Mouse (Mus musculus): Measurements from ENCODE around the gene Rangrf. TPM values are rescaled to one million over a fixed set of nuclear protein-coding genes. Genes with fewer than 3 reads are reported as not detected.

Rangrf gene
- polyA plus RNA-seq, 1 experiment: 29.7 TPM

DNA sequence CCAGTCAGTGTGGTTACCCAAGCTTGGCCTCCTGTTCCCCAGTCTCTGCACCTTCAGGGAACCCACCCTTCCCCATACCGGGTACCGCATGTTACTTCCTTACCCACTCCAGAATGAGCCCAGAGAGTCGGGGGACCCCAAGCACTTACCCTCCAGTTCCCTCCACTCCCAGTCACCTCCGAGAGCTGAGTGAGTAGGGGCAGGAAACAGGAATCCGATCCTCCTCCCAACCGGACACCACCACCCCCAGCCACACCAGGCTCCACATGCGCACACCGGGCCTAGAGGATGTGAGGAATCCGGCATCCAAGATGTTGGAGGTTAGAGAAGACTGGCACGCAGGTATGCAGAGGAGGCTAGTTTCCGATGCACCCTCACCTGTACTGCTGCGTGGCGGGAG is 18.3 kb downstream of the Rangrf start:
- Histone ChIP-seq H3K4me1 (ENCODE audit: control insufficient read depth, insufficient read depth, insufficient read length, low read length) (peaks cover 8% of the 10 kb centered on the region), H3K27ac (ENCODE audit: insufficient read depth, low read depth, low read length) (peak overlapping the region; percentile 38), H3K36me3 (ENCODE audit: control insufficient read depth, insufficient read depth, low read length) (no peaks in the 10 kb centered on the region), H3K27me3 (ENCODE audit: control insufficient read depth, insufficient read depth, low read length) (peaks cover 12% of the 10 kb centered on the region; the same call in 1 of the 2 replicates), H3K4me3 (ENCODE audit: low read depth, low read length) (peak overlapping the region; percentile 56)
- WGBS: 54% methylated on average over 13 of the region's 13 CpGs
- TF ChIP-seq POLR2A (IDR thresholded peaks at IDR 0.05; ENCODE audit: low read depth, low read length) (no peak), CTCF (IDR thresholded peaks at IDR 0.05; ENCODE audit: extremely low read depth, insufficient read length, insufficient replicate concordance, low read depth, low read length) (no peak)

DNA sequence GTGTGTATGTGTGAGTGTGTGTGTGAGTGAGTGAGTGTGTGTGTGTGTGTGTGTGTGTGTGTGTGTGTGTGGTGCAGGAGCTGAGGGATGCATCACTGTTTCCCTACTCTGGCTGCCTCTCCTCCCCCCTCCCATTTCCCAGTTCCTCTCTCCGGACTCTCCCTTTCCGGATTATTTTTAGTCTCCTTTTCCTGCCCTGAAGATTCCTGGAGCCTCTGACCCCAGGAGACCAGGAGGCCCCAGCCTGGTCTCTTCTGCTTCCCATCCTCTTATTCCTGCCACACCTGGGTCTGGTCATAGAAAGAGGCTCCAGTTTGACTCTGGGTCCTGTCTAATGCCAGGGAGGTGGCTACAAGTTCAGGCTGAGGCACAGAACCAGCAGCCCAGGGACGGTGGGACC is 18.9 kb downstream of the Rangrf start:
- peak overlapping the region; percentile 56 for H3K4me3 ChIP-seq (ENCODE audit: low read depth, low read length)
- WGBS: 64% methylated on average over 3 of the region's 3 CpGs

DNA sequence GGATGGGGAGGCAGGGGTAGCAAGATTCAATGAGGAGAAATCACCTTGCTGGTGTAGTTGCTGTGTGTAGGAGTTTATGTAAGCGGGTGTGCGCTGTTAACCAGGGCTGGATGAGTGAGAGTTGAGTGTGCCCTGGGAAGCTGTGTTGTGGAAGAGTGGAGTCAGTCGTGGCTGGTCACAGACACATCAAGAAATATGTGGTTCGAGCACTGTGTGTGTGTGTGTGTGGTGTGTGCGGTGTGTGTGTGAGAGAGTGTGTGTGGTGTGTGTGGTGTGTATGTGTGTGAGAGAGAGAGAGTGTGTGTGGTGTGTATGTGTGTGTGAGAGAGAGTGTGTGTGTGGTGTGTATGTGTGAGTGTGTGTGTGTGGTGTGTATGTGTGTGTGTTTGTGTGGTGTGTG is 19.5 kb downstream of the Rangrf start:
- H3K27me3 ChIP-seq (ENCODE audit: control insufficient read depth, insufficient read depth, low read length): peaks cover 12% of the 10 kb centered on the region; the same call in 1 of the 2 replicates
- no peak overlapping the region for H3K4me3 ChIP-seq (ENCODE audit: low read depth, low read length)
- WGBS: 71% methylated on average over 5 of the region's 5 CpGs
- peak overlapping the region; percentile 29; the same call in 1 of the 2 replicates for H3K27ac ChIP-seq (ENCODE audit: insufficient read depth, low read depth, low read length)
- no peaks in the 10 kb centered on the region for H3K36me3 ChIP-seq (ENCODE audit: control insufficient read depth, insufficient read depth, low read length)
- TF ChIP-seq CTCF (IDR thresholded peaks at IDR 0.05; ENCODE audit: extremely low read depth, insufficient read length, insufficient replicate concordance, low read depth, low read length): no peak
- TF ChIP-seq POLR2A (IDR thresholded peaks at IDR 0.05; ENCODE audit: low read depth, low read length): no peak
- H3K4me1 ChIP-seq (ENCODE audit: control insufficient read depth, insufficient read depth, insufficient read length, low read length): peaks cover 8% of the 10 kb centered on the region

More for the DNA sequence above, 18.9 kb downstream of the Rangrf start:
- H3K27me3 ChIP-seq (ENCODE audit: control insufficient read depth, insufficient read depth, low read length): peaks cover 12% of the 10 kb centered on the region; the same call in 1 of the 2 replicates
- peak overlapping the region; percentile 35 for H3K27ac ChIP-seq (ENCODE audit: insufficient read depth, low read depth, low read length)
- H3K4me1 ChIP-seq (ENCODE audit: control insufficient read depth, insufficient read depth, insufficient read length, low read length): peaks cover 8% of the 10 kb centered on the region
- no peaks in the 10 kb centered on the region for H3K36me3 ChIP-seq (ENCODE audit: control insufficient read depth, insufficient read depth, low read length)
- no peak for TF ChIP-seq POLR2A (IDR thresholded peaks at IDR 0.05; ENCODE audit: low read depth, low read length)
- no peak for TF ChIP-seq CTCF (IDR thresholded peaks at IDR 0.05; ENCODE audit: extremely low read depth, insufficient read length, insufficient replicate concordance, low read depth, low read length)

DNA sequence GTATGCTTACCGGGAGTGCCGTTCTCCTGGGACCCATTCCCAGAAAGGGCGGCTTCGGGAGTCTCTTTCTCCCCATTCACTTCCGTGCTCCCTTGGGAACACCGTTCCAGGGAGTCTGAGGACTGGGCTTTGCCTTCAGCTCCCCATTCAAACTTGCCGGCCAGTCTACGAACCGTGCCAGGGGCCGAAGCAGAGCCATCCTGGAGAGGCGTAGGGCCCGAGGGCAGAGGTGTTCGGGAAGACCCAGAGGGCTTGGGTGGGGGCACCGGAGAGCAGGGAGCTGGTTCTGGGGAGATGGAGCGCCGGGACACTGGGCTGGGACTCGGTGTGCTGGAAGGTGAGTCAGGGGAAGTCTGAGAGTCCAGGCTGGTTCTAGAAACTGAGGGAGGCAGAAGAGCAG is 20.6 kb downstream of the Rangrf start:
- Histone ChIP-seq H3K36me3 (ENCODE audit: control insufficient read depth, insufficient read depth, low read length) (no peaks in the 10 kb centered on the region), H3K4me3 (ENCODE audit: low read depth, low read length) (peak overlapping the region; percentile 47), H3K4me1 (ENCODE audit: control insufficient read depth, insufficient read depth, insufficient read length, low read length) (peaks cover 8% of the 10 kb centered on the region), H3K27ac (ENCODE audit: insufficient read depth, low read depth, low read length) (no peak overlapping the region), H3K27me3 (ENCODE audit: control insufficient read depth, insufficient read depth, low read length) (peaks cover 12% of the 10 kb centered on the region; the same call in 1 of the 2 replicates)
- WGBS: 3% methylated on average over 17 of the region's 17 CpGs
- TF ChIP-seq POLR2A (IDR thresholded peaks at IDR 0.05; ENCODE audit: low read depth, low read length) (no peak), CTCF (IDR thresholded peaks at IDR 0.05; ENCODE audit: extremely low read depth, insufficient read length, insufficient replicate concordance, low read depth, low read length) (no peak)

DNA sequence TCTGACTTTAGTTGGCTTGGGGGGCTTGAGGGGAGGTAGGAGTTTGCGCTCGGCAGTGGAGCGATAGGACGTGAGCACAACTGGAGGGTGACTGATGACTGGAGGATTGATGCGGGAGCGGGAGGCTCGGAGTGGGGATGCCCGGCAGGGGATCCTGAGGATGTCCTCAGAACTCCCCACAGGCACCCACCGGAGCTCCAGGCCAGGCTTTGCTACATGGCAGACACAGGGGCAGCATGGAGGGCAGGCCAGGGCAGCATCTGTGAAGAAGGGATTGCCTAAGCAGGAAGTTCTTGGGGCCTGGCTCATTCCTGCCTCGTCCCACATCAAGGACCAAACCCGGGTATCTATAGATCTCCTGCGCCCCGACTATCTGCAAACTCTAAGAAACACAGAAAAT is 21.1 kb downstream of the Rangrf start:
- no peaks in the 10 kb centered on the region for H3K36me3 ChIP-seq (ENCODE audit: control insufficient read depth, insufficient read depth, low read length)
- 21% methylated on average over 13 of the region's 13 CpGs for WGBS
- H3K27me3 ChIP-seq (ENCODE audit: control insufficient read depth, insufficient read depth, low read length): peaks cover 12% of the 10 kb centered on the region; the same call in 1 of the 2 replicates
- TF ChIP-seq POLR2A (IDR thresholded peaks at IDR 0.05; ENCODE audit: low read depth, low read length) (no peak), CTCF (IDR thresholded peaks at IDR 0.05; ENCODE audit: extremely low read depth, insufficient read length, insufficient replicate concordance, low read depth, low read length) (no peak)
- peak overlapping the region; percentile 47 for H3K4me3 ChIP-seq (ENCODE audit: low read depth, low read length)
- H3K4me1 ChIP-seq (ENCODE audit: control insufficient read depth, insufficient read depth, insufficient read length, low read length): peaks cover 8% of the 10 kb centered on the region
- H3K27ac ChIP-seq (ENCODE audit: insufficient read depth, low read depth, low read length): no peak overlapping the region

DNA sequence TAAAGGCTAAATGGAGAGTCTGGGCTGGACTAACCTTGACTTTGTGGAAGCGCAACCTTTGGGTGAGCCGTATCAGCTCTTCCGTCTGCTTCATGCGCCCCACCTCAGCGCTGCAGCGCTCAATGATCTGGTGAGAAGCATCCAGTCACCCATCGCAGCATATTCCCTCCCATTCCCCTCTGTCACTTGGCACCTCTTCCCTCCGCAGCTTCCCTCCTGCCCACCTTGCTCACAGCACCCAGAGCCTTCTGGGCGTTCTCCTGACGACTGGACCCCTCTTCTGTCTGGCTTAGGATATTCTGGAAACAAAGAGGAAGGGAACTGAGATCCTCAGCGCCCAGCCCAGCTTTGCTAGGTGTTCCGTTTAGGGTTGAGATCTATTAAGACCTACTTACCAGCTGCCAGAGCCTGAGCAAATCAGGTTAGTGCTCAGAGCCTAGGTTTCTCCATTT is 27.4 kb downstream of the Rangrf start:
- Histone ChIP-seq H3K27me3 (ENCODE audit: control insufficient read depth, insufficient read depth, low read length) (no peaks in the 10 kb centered on the region), H3K27ac (ENCODE audit: insufficient read depth, low read depth, low read length) (no peak overlapping the region), H3K4me3 (ENCODE audit: low read depth, low read length) (no peak overlapping the region), H3K4me1 (ENCODE audit: control insufficient read depth, insufficient read depth, insufficient read length, low read length) (no peaks in the 10 kb centered on the region), H3K36me3 (ENCODE audit: control insufficient read depth, insufficient read depth, low read length) (no peaks in the 10 kb centered on the region)
- 13% methylated on average over 12 of the region's 12 CpGs for WGBS
- no peak for TF ChIP-seq POLR2A (IDR thresholded peaks at IDR 0.05; ENCODE audit: low read depth, low read length)
- TF ChIP-seq CTCF (IDR thresholded peaks at IDR 0.05; ENCODE audit: extremely low read depth, insufficient read length, insufficient replicate concordance, low read depth, low read length): no peak

DNA sequence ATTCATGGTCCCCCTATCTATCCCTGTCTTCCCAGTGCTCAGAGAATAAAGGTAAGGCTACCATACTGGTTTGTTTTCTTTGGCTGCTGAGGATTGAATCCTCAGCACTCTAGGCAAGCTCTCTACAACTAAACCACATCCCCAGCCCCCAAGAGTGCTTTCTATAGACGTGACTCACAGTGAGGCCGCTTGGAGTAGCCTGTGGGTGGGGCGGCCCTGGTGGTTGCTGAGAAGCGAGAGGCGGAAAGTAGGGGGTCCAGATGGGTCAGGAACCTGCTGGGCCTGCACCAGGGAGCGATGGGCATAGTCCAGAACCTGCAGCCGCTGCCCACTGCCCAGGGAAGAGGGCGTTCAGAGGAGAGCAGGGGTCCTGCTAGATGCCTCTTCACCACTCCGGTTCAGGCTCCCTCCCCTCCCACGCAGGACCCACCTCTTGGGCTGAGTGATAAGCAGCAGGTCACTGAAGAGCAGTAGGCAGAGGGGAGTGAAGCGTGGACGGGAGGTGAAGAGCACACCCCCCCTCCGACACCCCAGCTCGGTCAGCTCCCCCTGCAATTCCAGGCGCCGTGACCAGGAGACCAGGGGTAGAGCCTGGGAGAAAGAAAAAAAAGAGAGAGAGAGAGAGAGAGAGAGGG is 28.1 kb downstream of the Rangrf start:
- 32% methylated on average over 16 of the region's 16 CpGs for WGBS

More for the DNA sequence above, 28.1 kb downstream of the Rangrf start:
- H3K4me1 ChIP-seq (ENCODE audit: control insufficient read depth, insufficient read depth, insufficient read length, low read length): no peaks in the 10 kb centered on the region
- no peak overlapping the region for H3K27ac ChIP-seq (ENCODE audit: insufficient read depth, low read depth, low read length)
- TF ChIP-seq CTCF (IDR thresholded peaks at IDR 0.05; ENCODE audit: extremely low read depth, insufficient read length, insufficient replicate concordance, low read depth, low read length) (no peak), POLR2A (IDR thresholded peaks at IDR 0.05; ENCODE audit: low read depth, low read length) (no peak)
- no peaks in the 10 kb centered on the region for H3K27me3 ChIP-seq (ENCODE audit: control insufficient read depth, insufficient read depth, low read length)
- H3K4me3 ChIP-seq (ENCODE audit: low read depth, low read length): no peak overlapping the region
- no peaks in the 10 kb centered on the region for H3K36me3 ChIP-seq (ENCODE audit: control insufficient read depth, insufficient read depth, low read length)

All from small intestine, adult 2 months (tissue).